Mouse (Mus musculus): ENCODE data around the gene Fgf10.

DNA sequence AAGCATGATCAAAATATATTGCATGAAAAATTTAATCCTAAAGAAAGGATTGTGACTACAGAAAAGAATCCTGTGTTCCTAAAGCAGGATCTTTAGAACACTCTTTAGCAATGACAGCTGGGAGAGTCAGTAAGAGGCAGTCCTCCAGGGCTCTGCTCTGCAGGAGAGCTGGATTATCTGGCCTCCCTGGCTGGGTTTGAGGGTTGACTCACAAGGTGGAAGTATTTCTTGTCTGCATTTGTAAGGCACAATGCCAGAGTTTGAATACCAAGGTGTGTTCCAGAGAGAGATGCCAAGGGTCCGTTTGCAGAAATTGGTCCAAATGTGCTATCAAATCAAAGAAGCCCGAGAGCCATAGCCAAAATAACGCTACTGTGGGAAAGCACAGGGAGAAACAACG is 25.5 kb downstream of the Fgf10 start:
- TF ChIP-seq POLR2A (IDR thresholded peaks at IDR 0.05; ENCODE audit: borderline replicate concordance, low read depth, low read length) (no peak), CTCF (IDR thresholded peaks at IDR 0.05; ENCODE audit: low read depth, low read length) (no peak)

Data from bone marrow macrophage, adult 2 months (primary cell).